Mouse (Mus musculus): ENCODE data around the gene Neurod2. TPM values are rescaled to one million over a fixed set of nuclear protein-coding genes. Genes with fewer than 3 reads are reported as not detected.

Neurod2 gene
- total RNA-seq, 2 experiments from 2014 or later = not detected

DNA sequence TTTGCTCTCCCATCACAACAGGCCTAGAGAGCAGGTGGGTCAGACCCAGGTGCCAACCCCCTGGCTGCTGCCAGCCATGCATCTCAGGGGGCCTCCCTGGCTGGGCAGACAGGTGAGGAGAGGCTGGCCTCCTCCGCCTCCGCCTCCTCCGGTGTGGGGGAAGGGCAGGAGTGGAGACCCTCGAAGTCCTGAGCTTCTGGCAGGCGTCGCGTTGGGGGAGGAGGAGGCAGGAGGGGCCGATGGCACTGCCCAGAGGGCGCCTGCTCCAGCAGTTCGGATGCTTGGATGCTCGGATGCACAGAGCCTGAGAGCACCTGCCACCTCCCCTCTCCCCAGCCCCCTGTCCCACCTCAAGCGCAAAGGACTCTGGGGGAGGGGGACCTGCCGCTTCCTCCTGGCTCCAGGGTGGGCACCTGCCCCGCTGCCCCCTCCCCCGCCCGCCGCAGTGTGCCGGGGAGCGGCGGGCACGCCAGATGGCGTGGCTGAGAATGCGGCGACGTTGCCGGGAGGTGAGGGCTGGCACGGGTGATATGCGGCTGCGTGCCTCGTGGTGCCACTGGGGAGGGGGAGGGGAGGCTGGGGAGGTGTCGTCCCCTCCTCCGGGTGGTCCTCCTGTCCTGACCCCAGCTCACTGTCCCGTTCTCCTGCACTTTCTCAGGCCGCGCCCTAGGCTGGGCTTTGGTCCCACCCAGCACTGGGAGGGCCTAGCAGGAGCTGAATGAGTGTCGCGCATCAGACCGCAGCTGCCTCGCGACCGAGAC is 4.7 kb upstream of the Neurod2 start:
- no peak for ATAC-seq (replicated peaks; ENCODE audit: low FRiP score, poor library complexity, severe bottlenecking)

DNA sequence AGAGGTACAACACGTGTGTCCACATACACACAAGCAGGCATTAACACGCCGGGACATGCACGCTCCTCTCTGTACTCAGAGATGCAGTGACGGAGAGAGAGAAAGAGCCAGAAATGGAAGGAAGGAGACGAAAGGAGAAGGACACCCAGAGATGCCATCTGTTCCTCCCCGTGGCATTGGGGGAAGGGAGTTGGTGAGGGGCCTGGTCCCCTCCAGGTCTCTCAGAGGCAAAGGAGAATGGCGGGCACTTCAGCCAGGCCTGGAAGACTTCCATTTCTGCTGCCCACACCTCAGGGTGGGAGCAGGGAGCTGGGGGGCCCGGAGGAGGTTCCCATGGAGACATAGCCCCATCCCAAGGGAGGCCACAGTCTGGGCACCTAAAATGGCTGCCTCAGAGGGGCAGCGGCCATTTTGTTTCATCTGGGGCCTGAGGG is 3.8 kb upstream of the Neurod2 start:
- 0 out of 2 replicates have a peak, but pooled peaks have one; percentile 13 for ATAC-seq (replicated peaks; ENCODE audit: low FRiP score, poor library complexity, severe bottlenecking)

GRCm38 (mm10) chr11:98332841-98333240 is 3.4 kb upstream of the Neurod2 start:
- ATAC-seq (replicated peaks; ENCODE audit: low FRiP score, poor library complexity, severe bottlenecking) = no peak

GRCm38 (mm10) chr11:98332186-98332585 is 2.7 kb upstream of the Neurod2 start:
- no peak for ATAC-seq (replicated peaks; ENCODE audit: low FRiP score, poor library complexity, severe bottlenecking)

DNA sequence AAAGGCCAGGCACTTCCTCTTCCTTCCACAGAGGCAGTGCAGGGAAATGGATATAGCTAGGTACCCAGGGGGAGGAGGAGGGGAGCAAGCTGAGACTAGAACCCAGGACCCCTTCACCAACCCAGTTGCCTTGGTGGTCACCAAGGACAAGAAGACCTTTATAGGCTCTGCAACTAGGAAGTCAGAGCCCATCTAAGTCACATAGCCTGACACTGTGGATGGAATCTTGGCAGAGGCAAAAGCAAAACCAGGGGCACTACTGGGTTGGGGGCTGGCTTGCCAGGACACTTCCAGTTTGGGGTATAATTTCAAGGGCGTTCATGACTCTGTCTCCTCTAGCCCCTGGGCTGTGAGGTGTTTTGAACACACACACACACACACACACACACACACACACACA is 2.0 kb upstream of the Neurod2 start:
- no peak for ATAC-seq (replicated peaks; ENCODE audit: low FRiP score, poor library complexity, severe bottlenecking)

GRCm38 (mm10) chr11:98330745-98331204 is 1.3 kb upstream of the Neurod2 start:
- no peak for ATAC-seq (replicated peaks; ENCODE audit: low FRiP score, poor library complexity, severe bottlenecking)

DNA sequence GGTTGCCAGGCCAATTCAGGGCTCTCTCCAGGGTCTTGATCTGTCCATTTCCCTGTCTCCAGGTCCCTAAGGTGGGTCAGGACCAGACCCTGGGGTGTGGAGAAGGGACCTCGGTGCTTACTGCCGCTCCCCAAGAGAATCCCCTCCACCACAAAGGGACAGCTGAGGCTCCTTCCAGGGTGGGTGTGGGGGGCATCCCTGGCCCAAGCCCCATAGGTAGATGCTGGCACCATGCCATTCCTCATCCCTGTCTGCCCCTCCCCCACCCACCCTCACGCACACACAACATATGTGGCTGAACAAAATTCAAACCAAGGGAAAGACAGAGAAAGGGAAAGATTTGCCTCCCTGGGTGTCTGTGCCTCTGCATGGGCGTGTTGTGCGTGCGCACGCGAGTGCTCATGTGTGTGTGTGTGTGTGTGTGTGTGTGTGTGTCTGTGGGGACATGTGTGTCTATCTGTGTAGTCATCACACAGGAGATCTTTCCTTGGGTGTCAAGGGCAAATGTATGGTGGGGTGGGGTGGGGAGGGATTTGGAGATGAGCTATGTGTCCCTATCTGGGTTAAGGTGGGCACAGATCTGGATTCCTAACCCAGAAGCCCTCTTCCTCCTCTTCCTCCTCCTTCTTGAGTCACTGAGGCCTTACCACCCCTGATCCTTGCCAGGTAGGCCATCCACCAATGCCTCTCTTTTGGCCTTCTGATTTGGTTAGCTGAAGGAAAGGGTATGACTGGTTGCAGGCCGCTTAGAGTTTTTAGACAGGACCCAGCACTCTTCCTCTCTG is 704 bp upstream of the Neurod2 start:
- no peak for ATAC-seq (replicated peaks; ENCODE audit: low FRiP score, poor library complexity, severe bottlenecking)

- ATAC-seq (replicated peaks; ENCODE audit: low FRiP score, poor library complexity, severe bottlenecking) = no peak
These were observed 928 bp downstream of the Neurod2 start for GRCm38 (mm10) chr11:98328371-98329069.

DNA sequence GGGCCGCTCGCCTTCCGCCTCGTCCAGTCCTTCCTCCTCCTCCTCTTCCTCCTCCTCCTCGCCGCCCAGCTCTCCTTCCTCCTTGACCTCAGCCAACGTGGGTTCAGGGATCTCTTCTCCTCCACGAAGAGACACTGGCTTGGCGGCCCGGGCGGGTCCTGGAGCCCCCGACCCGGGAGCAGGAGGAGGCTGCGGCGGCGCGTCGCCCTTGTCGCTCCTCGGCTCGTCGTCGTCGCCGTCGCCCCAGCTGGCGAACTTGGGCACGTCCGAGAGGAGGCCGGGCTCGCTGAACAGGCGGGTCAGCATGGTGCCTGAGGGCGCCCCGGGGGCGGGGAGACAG is 1.4 kb downstream of the Neurod2 start:
- no peak for ATAC-seq (replicated peaks; ENCODE audit: low FRiP score, poor library complexity, severe bottlenecking)

GRCm38 (mm10) chr11:98327136-98328030 is 2.1 kb downstream of the Neurod2 start:
- no peak for ATAC-seq (replicated peaks; ENCODE audit: low FRiP score, poor library complexity, severe bottlenecking)

DNA sequence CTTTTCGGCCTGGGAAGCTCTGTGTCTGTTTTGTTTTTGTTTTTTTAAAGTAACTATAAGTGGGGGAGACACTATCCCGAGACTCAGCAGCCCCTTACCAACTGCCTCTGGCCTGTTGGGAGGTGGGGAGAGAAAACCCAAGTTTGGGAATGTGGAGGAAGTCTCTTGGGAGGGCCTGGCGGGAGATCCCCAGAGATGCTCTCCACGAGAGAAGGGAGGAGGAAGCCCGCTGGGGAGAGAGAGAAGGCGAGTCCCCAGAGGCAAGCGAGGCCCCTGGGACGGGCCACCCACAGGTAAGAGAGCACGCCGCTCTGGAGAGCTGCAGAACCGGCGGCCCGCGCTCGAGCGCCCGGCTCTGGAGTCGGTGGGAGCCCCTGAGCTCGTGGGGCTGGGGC is 2.7 kb downstream of the Neurod2 start:
- ATAC-seq (replicated peaks; ENCODE audit: low FRiP score, poor library complexity, severe bottlenecking) = no peak

- no peak for ATAC-seq (replicated peaks; ENCODE audit: low FRiP score, poor library complexity, severe bottlenecking)
These were observed 3.6 kb downstream of the Neurod2 start for GRCm38 (mm10) chr11:98325821-98326218.

DNA sequence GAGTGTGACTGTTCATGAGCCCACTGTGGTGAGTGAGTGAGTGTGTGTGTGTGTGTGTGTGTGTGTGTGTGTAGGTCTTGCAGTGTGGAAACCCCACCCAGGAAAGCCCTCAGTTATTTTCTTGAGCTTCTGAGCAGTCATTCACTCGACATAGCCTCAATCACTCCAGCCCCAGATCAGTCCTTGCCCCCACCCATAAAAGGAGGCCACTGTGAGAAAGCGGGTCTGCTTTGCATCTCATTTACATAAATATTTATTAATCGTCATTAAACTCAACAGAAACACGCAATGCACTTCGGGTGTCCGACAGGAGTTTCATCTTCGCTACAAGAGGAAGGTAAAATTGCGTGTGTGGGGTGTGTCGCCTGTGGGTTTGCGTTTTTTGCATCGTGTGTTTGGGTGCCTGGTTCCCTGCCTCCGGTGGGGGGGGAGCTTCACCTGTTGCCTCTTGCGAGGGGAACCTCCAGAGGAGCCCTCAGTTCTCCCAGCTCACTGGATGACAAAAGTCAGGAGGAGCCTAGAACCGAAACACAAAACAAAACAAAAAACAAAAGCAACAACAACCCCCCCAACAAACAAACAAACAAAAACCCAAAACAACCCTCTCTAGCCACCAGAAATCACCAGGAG is 4.1 kb downstream of the Neurod2 start:
- no peak for ATAC-seq (replicated peaks; ENCODE audit: low FRiP score, poor library complexity, severe bottlenecking)

GRCm38 (mm10) chr11:98323933-98324332 is 5.5 kb downstream of the Neurod2 start:
- no peak for ATAC-seq (replicated peaks; ENCODE audit: low FRiP score, poor library complexity, severe bottlenecking)

GRCm38 (mm10) chr11:98323136-98323866 is 6.1 kb downstream of the Neurod2 start:
- no peak for ATAC-seq (replicated peaks; ENCODE audit: low FRiP score, poor library complexity, severe bottlenecking)

DNA sequence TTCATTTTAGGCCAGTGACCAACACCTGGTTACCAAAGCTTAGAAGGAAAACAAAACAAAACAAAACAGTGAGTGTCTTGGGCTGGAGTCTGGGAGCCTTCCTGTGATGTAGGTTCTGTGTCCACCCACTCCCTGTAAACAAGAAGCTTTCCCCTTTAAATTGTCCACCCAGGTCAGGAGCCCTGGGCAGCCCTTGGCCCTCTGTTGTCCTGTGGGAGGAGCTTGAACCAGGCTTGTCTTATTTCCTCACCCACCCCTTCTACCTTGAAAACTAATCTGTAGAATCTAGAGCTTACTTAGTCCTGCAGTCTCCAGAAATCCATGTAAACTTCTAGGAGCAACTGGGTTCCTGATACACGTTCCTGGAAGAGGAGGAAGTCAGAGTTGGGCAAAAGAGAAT is 7.3 kb downstream of the Neurod2 start:
- no peak for ATAC-seq (replicated peaks; ENCODE audit: low FRiP score, poor library complexity, severe bottlenecking)

GRCm38 (mm10) chr11:98321677-98322003 is 7.8 kb downstream of the Neurod2 start:
- ATAC-seq (replicated peaks; ENCODE audit: low FRiP score, poor library complexity, severe bottlenecking) = no peak

DNA sequence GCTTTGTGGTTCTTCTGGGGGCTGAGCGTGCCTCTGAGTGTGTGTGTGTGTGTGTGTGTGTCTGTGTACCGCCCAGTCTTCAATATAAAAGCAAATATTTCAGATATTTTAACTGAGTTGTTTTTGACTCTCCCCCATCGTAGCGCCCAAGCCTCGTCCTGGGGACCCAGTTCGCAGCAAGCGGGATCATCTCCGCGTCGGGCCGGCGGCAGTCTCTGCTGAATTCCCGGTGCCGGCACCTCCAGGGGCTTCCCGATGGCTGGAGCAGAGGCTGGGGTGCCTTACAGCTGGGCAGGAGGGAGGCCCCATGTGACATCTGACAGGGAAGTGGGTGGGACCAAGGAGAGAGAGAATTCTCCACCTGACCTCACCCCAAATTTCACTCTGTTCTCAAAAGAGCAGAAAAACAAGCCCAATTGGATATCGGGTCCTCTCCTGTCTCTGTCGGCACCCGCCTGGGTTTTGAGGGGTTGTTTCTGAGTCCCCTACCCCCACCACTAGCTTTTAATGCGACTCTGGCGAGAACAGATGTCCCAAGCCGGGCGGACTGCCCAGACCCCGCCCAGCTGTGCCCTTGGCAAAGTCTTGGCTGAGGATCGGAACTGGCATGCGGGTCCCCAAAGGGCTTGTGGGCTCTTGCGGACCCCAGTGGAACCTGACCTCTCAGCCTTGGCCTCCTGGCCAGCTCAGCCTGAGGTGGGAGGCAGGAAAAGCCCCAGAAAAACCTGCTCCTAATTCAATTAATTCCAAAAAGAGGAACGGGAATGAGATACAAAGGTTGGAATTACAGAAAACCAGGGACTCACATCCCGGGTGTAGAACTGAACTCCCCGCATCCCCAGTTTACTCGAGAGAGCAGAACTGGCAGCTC is 8.4 kb downstream of the Neurod2 start:
- ATAC-seq (replicated peaks; ENCODE audit: low FRiP score, poor library complexity, severe bottlenecking) = no peak

Data from erythroid progenitor cell, adult 5-6 weeks (primary cell).